Mouse (Mus musculus) intestine, embryonic 16.5 days (tissue): ENCODE data around the gene Syvn1. TPM values are rescaled to one million over a fixed set of nuclear protein-coding genes. Genes with fewer than 3 reads are reported as not detected.

Source experiments
- ATAC-seq: fragments of 200-750 bp; cut with Nextera tagmentation; 2 replicates; pipeline ENCODE4 v1.8.0; 2017; ENCODE audit warnings: moderate TSS enrichment, moderate library complexity
- H3K27ac ChIP-seq: fragments of 300-500 bp; sonication (generic); 2 replicates; pipeline ENCODE4 v1.5.1; 2014; ENCODE audit warnings: mild to moderate bottlenecking, low read length
- H3K27me3 ChIP-seq: fragments of 300-500 bp; sonication (generic); replicated peaks from 2 replicates; pipeline ENCODE4 v1.6.1; 2014; ENCODE audit warnings: low read length, control low read depth, mixed read lengths; ENCODE audit not compliant: control insufficient read depth, insufficient read depth
- H3K36me3 ChIP-seq: fragments of 300-500 bp; sonication (generic); 2 replicates; pipeline ENCODE4 v1.6.1; 2014; ENCODE audit warnings: low read length, control low read depth; ENCODE audit not compliant: control insufficient read depth, insufficient read depth
- H3K4me1 ChIP-seq: fragments of 300-500 bp; sonication (generic); 2 replicates; pipeline ENCODE4 v1.6.1; 2014; ENCODE audit warnings: low read length, control low read depth, mixed read lengths; ENCODE audit not compliant: control insufficient read depth, insufficient read depth
- H3K4me2 ChIP-seq: fragments of 300-500 bp; sonication (generic); 2 replicates; pipeline ENCODE4 v1.6.1; 2014; ENCODE audit warnings: low read depth, low read length, control low read depth
- H3K4me3 ChIP-seq: fragments of 300-500 bp; sonication (generic); 2 replicates; pipeline ENCODE4 v1.5.1; 2014; ENCODE audit warnings: mild to moderate bottlenecking, low read length
- H3K9ac ChIP-seq: fragments of 300-500 bp; sonication (generic); 2 replicates; pipeline ENCODE4 v1.6.1; 2014; ENCODE audit warnings: low read depth, low read length
- H3K9me3 ChIP-seq: fragments of 300-500 bp; sonication (generic); 2 replicates; pipeline ENCODE4 v1.6.1; 2016; ENCODE audit warnings: low read length, control low read depth; ENCODE audit not compliant: control insufficient read depth
- WGBS: fragments of 180-500 bp; shearing (Covaris S2); extraction: QIAGEN DNeasy Blood & Tissue Kit; methylation state at CpG from one replicate; pipeline ENCODE4 v1.1.7; 2014; 5-methylcytosine and 5-hydroxymethylcytosine counted together
- polyA plus RNA-seq: library from polyadenylated mRNA; unstranded; fragments of >200 nt; fragmentation: Nextera tagmentation; extraction: Ambion mirVana; gene quantifications from 2 replicates; pipeline ENCODE4 v1.2.1, GENCODE M21; 2015

Gene Syvn1
- polyA plus RNA-seq, 1 experiment from 2014 or later, result 29.1 TPM

DNA sequence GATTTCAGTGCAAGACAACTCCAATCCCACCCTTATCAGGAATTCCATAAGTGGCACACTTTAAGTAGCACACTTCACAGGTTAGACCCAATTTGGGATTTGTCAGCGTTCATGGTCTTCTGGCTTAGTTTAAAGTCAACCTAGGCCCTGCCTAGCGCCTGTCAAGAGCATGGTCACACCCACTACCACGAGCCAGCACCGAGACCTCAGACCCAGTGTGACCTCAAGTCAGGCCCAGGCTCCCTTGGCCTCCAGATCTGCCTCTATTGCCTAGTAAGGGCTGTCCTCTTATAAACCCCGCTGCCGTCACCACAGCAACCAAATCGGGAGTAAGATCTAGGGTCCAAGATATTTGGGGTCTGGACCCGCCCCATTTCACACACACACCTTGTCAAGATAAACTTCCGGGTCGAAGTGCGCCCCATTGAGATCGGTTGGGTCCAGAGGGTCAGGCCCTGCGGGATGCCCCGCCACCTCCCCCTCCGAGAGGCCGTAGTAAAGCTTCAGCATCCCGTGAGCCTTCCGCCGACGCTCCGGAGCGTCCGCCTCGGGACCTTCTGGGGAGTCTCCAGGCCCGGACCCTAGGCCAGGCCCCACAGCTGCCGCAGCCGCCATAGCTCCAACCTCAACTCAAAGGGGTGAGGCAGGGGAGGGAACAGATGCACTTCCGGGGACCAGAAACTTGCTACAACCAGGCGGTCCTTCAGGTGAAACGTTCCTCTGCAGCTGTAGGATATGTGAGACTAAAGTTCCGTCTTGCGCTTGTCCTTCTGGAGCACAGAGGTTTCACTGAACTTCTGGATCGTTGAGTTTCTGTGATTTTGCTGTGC is 30.4 kb downstream of the Syvn1 start, which contains the start of gene Vps51:
Vps51 (minus strand) TSS at position 668 of the 830 bp plus-strand sequence.
- Histone ChIP-seq H3K9ac (peak within 1 kb of the TSS; percentile 93), H3K27ac (peak within 1 kb of the TSS; percentile 88), H3K9me3 (no peaks in the 10 kb centered on the region), H3K4me1 (peaks cover 7% of the 10 kb centered on the region), H3K36me3 (peaks cover 8% of the 10 kb centered on the region), H3K4me3 (peak within 1 kb of the TSS; percentile 93), H3K4me2 (peak within 1 kb of the TSS; percentile 75), H3K27me3 (no peaks in the 10 kb centered on the region)
- ATAC-seq, result peak; percentile 94
- WGBS, result under 1% methylated on average over 33 of the region's 33 CpGs

DNA sequence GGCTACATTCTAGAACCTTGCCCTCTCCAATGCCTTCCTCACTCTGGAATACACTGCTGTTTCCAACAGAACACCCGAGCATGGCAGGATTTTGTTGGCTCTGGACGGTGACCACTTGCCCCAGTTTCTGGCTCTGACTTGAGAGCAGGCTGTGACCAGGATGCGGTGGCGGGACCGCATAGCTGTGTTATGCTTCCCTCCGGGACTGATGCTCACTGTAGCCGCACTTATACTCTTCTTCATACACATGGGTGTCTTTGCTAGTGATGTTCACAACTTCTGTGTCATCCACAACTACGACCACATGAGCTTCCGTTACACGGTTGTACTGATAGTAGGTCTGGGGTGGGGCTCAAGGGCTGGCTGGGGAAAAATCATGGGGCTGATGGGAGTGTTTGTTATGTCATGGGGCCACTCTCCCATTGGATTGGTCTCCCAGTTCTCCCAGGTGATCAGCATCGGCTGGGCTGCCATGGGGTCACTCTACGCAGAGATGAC is 33.7 kb downstream of the Syvn1 start, which contains the start of gene Tmem262:
Tmem262 (plus strand) TSS at position 51 of the 498 bp plus-strand sequence.
- no peak within 1 kb of the TSS for H3K4me3 ChIP-seq
- H3K9me3 ChIP-seq, result no peaks in the 10 kb centered on the region
- ATAC-seq, result no peak
- H3K36me3 ChIP-seq, result peaks cover 2% of the 10 kb centered on the region
- no peak within 1 kb of the TSS for H3K4me2 ChIP-seq
- H3K4me1 ChIP-seq, result peaks cover 14% of the 10 kb centered on the region
- no peaks in the 10 kb centered on the region for H3K27me3 ChIP-seq
- H3K27ac ChIP-seq, result no peak within 1 kb of the TSS
- WGBS, result 92% methylated on average over 12 of the region's 12 CpGs
- H3K9ac ChIP-seq, result no peak within 1 kb of the TSS

DNA sequence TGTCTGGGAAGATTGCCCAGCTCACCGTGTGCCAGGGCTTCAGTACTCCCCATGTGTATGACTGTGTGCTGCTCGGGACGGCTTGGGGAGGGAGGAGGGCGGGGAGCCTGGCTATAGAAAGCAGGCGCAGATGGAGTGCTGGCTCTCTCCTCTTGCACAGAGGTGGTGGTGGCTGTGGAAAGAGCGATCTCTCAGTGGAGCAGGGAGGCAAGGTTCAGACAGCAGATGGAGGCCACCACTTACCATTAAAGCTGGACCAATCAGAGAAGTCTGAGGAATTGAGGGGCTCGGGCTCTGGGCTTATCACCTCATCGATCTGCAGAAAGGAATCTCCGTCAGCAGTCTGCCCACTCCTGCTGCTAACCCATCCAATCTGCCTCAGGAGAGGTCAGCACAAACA is 35.8 kb downstream of the Syvn1 start, which contains the start of gene Gm28374:
Gm28374 (minus strand) TSS at position 101 of the 400 bp plus-strand sequence.
- Histone ChIP-seq H3K4me3 (no peak within 1 kb of the TSS), H3K4me2 (no peak within 1 kb of the TSS), H3K9ac (no peak within 1 kb of the TSS), H3K36me3 (peaks cover 2% of the 10 kb centered on the region), H3K4me1 (peaks cover 11% of the 10 kb centered on the region), H3K27me3 (no peaks in the 10 kb centered on the region), H3K9me3 (no peaks in the 10 kb centered on the region), H3K27ac (no peak within 1 kb of the TSS)
- 88% methylated on average over 9 of the region's 9 CpGs for WGBS
- no peak for ATAC-seq

DNA sequence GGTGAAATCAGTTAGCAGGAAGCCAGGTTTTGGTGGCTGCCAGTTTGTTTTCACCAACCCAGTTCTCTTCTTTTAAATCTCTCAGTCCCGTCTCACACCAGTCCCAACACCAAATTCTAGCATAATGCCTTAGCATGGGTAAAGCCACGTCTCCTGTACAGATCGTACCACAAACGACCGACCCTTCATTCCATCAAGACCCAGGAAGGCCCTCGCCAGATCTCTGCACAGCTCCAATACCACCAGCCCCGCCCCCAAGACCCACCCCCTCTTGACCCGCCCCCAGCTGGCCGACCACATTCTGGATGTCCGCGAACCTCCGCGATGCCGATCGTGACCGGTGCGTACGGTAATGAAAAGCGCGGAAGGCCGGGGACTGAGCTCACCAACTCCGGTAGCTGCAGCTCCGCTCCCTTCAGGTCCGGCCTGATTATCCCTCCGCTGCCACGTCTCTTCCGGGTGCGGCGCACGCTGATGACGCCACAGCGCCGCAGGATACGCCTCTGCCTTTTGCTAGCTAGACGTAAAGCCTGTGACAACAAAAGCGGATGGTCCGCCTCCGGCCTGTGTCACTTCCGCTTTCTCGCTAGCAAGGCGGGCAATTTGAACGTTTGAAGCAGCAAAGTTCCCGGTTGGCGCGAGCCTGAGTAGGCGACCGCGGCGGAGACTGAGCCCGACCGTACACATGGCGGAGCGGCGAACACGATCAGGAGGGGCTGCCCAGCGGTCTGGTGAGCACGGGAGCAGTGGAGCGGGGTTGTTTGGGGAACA is 38.3 kb downstream of the Syvn1 start, which contains the start of the genes Zfpl1 and Cdca5:
Zfpl1 (minus strand) TSS at position 479 of the 771 bp plus-strand sequence.
Cdca5 (plus strand) TSS at position 506 of the 771 bp plus-strand sequence.
- Histone ChIP-seq H3K4me3 (peak within 1 kb of the TSS; percentile 81), H3K9ac (peak within 1 kb of the TSS; percentile 80), H3K36me3 (peaks cover 2% of the 10 kb centered on the region), H3K4me2 (peak within 1 kb of the TSS; percentile 93), H3K27me3 (no peaks in the 10 kb centered on the region), H3K4me1 (peaks cover 11% of the 10 kb centered on the region), H3K9me3 (no peaks in the 10 kb centered on the region), H3K27ac (peak within 1 kb of the TSS; percentile 73)
- under 1% methylated on average over 58 of the region's 58 CpGs for WGBS
- peak; percentile 92 for ATAC-seq

DNA sequence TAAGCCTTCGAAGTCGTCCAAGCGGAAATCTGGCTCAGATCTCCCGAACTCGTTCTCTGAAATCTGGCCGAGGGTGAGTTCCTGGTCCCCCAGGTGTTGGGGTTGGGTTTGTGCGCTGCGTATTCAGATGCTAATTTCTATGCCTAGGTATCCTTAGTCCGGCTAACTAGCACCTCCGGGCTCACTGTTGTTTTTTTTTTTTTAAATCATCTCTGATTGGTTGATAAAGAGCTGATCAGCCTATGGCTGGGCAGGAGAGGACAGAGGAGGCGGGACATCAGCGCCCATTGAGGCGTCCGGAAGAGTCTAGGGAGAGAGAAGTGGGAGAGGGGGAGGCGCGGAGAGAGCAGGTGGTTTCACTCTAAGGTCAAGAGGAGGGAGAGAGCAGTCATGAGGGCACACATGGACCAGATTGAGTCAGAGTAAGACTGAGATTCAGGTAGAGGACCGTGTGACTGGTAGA is 39.1 kb downstream of the Syvn1 start:
- no peaks in the 10 kb centered on the region for H3K9me3 ChIP-seq
- ATAC-seq, result peak; percentile 78
- H3K9ac ChIP-seq, result peak overlapping the region; percentile 80
- peak overlapping the region; percentile 81 for H3K4me3 ChIP-seq
- H3K4me2 ChIP-seq, result peak overlapping the region; percentile 81
- WGBS, result 0% methylated on average over 17 of the region's 17 CpGs
- peaks cover 11% of the 10 kb centered on the region for H3K4me1 ChIP-seq
- no peaks in the 10 kb centered on the region for H3K27me3 ChIP-seq
- peak overlapping the region; percentile 73 for H3K27ac ChIP-seq
- H3K36me3 ChIP-seq, result peaks cover 8% of the 10 kb centered on the region

DNA sequence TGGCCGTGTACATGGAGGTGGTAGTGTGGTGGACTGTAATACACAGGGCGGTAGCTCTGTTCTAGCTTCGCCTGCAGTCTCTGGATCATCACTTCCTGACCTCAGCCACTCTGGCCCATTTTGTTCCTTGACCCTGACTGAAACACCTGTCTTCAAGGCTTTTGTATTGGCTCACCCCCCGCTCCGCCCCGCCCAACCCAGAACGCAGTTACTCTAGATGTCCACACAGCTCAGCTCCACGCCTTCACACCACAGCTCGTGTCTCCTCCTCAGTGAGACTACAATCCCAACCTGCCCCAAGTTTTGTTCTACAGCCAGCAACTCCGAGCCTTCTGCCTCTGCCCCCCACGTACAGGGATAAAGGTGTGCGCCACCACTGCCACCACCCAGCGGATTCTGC is 42.5 kb downstream of the Syvn1 start:
- H3K9ac ChIP-seq, result no peak overlapping the region
- no peak overlapping the region for H3K4me2 ChIP-seq
- no peak overlapping the region for H3K27ac ChIP-seq
- no peaks in the 10 kb centered on the region for H3K27me3 ChIP-seq
- H3K9me3 ChIP-seq, result no peaks in the 10 kb centered on the region
- H3K36me3 ChIP-seq, result peaks cover 7% of the 10 kb centered on the region; the same call in 1 of the 2 replicates
- 86% methylated on average over 13 of the region's 13 CpGs for WGBS
- ATAC-seq, result no peak
- H3K4me3 ChIP-seq, result no peak overlapping the region
- H3K4me1 ChIP-seq, result peaks cover 9% of the 10 kb centered on the region

DNA sequence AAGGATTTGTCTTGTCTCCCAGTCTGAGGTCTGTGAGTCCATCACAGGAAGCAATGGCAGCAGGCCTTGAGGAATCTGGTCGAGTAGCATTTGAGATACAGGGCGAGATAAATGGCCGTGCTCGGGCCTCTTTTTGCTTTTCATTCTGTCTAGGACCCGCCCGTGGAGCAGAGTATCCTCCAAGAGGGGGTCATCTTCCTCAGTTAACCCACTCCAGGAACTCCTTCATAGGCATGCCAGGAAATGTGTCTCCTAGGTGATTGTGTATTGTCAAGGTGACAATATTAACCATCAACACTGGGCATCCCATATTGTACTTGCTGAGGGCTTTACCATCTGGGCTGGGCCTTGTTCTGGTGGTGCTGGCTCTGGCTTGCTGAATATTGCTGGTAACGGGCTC is 47.7 kb downstream of the Syvn1 start, which contains the start of gene AC131692.1:
AC131692.1 (plus strand) TSS at position 301 of the 400 bp plus-strand sequence.
- Histone ChIP-seq H3K27ac (no peak within 1 kb of the TSS), H3K36me3 (peaks cover 9% of the 10 kb centered on the region; the same call in 1 of the 2 replicates), H3K4me3 (no peak within 1 kb of the TSS), H3K9me3 (no peaks in the 10 kb centered on the region), H3K4me1 (no peaks in the 10 kb centered on the region), H3K27me3 (no peaks in the 10 kb centered on the region), H3K9ac (no peak within 1 kb of the TSS), H3K4me2 (no peak within 1 kb of the TSS)
- WGBS, result 85% methylated on average over 7 of the region's 7 CpGs
- no peak for ATAC-seq

DNA sequence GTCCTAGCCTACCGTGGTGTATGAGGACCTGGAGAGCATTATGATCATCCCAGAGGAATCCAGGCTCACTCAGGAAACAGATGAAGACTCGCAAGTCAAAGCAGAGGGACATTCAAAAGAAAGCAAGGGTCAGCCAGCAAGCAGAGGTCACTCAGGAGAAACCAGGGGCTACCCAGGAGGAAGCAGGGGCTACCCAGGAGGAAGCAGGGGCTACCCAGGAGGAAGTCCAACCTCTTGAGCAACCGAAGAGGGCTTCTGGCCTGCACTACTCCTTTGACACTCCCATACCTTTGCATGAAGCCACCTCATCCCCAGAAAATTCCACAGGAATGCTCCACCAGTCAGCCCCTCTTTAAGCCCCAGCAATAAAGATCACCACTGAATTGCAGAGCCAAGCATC is 51.5 kb downstream of the Syvn1 start:
- Histone ChIP-seq H3K4me3 (no peak overlapping the region), H3K4me1 (0 out of 2 replicates have a peak, but pooled peaks cover 2% of the 10 kb centered on the region), H3K27ac (no peak overlapping the region), H3K36me3 (peaks cover 2% of the 10 kb centered on the region; the same call in 1 of the 2 replicates), H3K27me3 (no peaks in the 10 kb centered on the region), H3K4me2 (no peak overlapping the region), H3K9ac (no peak overlapping the region), H3K9me3 (no peaks in the 10 kb centered on the region)
- WGBS, result 95% methylated on average over 3 of the region's 3 CpGs
- ATAC-seq, result no peak

DNA sequence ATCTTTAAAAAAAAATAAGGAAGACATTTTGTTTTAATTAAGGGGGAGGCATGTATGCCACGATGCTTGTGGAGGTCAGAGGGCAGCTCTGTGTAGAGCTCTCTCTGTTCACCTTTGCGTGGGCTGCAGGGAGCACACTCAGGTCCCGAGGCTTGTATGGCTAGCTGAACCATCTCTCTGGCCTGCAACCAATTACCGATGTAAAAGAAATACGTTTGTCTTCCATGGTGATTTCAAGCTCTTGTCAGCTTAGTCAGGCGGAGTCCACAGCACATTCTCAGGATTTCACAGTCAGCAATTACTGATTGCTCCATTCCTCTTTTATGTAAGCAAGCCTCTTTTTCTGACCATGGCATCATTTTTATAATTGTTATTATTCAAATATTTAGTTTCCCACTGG is 54.8 kb downstream of the Syvn1 start:
- no peak overlapping the region for H3K9ac ChIP-seq
- H3K4me2 ChIP-seq, result no peak overlapping the region
- no peak overlapping the region for H3K27ac ChIP-seq
- no peaks in the 10 kb centered on the region for H3K9me3 ChIP-seq
- 67% methylated on average over 6 of the region's 6 CpGs for WGBS
- ATAC-seq, result no peak
- peaks cover 14% of the 10 kb centered on the region for H3K4me1 ChIP-seq
- peaks cover 2% of the 10 kb centered on the region; the same call in 1 of the 2 replicates for H3K36me3 ChIP-seq
- no peak overlapping the region for H3K4me3 ChIP-seq
- H3K27me3 ChIP-seq, result no peaks in the 10 kb centered on the region
